Mouse (Mus musculus) MEL (cell line): ENCODE measurements at regions not wholly inside any gene's neighbourhood (a gene's known extent, or its start where the extent isn't known, plus 50 kb on each side); places are given as distances from the start of the nearest gene placed in this dataset.

Source experiments
- CTCF ChIP-seq, 3 experiments: IDR thresholded peaks in 2 of 3; conservative IDR thresholded peaks in 1 of 3; 2 replicates each; pipeline ENCODE4 v1.5.1; 2011 to 2012; ENCODE audit warnings: low read length in 3 of 3, low read depth in 2 of 3, mild to moderate bottlenecking in 2 of 3, improper control_type of control experiment in 1 of 3, inconsistent platforms in 1 of 3, mixed read lengths in 1 of 3, moderate library complexity in 1 of 3; ENCODE audit not compliant: control insufficient read depth in 1 of 3, insufficient read depth in 1 of 3, poor library complexity in 1 of 3, severe bottlenecking in 1 of 3
- GATA1 ChIP-seq: IDR thresholded peaks from 2 replicates; pipeline ENCODE4 v1.6.1; 2011; ENCODE audit warnings: low read depth, low read length, improper control_type of control experiment
- MAFK ChIP-seq: IDR thresholded peaks from 2 replicates; pipeline ENCODE4 v1.6.1; 2011; ENCODE audit warnings: low read depth, mild to moderate bottlenecking, low read length, improper control_type of control experiment, borderline replicate concordance
- MXI1 ChIP-seq: IDR thresholded peaks from 2 replicates; pipeline ENCODE4 v1.6.1; 2011; ENCODE audit warnings: mild to moderate bottlenecking, low read depth, low read length, improper control_type of control experiment
- POLR2A ChIP-seq, 2 experiments: IDR thresholded peaks; 2 replicates each; pipeline ENCODE4 v1.6.1; 2011 to 2012; ENCODE audit warnings: low read length in 2 of 2, mild to moderate bottlenecking in 2 of 2, control low read depth in 1 of 2, improper control_type of control experiment in 1 of 2, low read depth in 1 of 2, moderate library complexity in 1 of 2; ENCODE audit not compliant: control insufficient read depth in 1 of 2, insufficient read depth in 1 of 2, poor library complexity in 1 of 2
- TCF12 ChIP-seq: IDR thresholded peaks from 2 replicates; pipeline ENCODE4 v1.6.1; 2014; ENCODE audit warnings: low read depth, mild to moderate bottlenecking, inconsistent platforms, low read length, improper control_type of control experiment, moderate library complexity

DNA sequence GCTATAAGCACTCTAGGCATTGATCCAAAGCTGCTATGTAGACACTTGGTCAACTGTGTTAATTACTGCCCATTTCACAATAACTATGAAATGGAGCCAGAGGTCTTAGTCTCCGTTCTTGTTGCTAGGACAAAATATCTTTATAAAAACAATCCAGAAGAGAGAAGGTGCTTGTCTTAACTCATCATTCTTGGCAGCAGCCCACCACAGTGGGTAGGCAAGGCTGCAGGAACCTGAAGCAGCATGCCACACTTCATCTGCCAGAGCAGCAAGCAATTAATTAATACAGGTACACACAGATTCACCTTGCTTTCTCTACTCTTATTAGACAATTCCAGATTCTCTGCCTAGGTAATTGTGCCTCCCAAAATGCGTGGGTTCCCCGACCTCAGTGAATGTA lies 172.8 kb downstream of the Alg10b start:
- TF ChIP-seq TCF12 (no peak), CTCF (IDR thresholded peaks at IDR 0.05 in 2 of 3, conservative IDR thresholded peaks at IDR 0.05 in 1 of 3; ENCODE audit: control insufficient read depth in 1 of 3, insufficient read depth in 1 of 3, low read depth in 2 of 3, low read length in 3 of 3, poor library complexity in 1 of 3, severe bottlenecking in 1 of 3) (no peak), POLR2A (IDR thresholded peaks at IDR 0.05; ENCODE audit: control insufficient read depth in 1 of 2, insufficient read depth in 1 of 2, low read depth in 1 of 2, low read length in 2 of 2, poor library complexity in 1 of 2) (no peak), MAFK (no peak), GATA1 (no peak), MXI1 (no peak)
